Mouse (Mus musculus) MEL (cell line): Measurements from ENCODE around the gene Gramd1b.

Experiments used
- GATA1 ChIP-seq: IDR thresholded peaks from 2 replicates; pipeline ENCODE4 v1.6.1; 2011; ENCODE audit warnings: low read depth, low read length, improper control_type of control experiment
- JUND ChIP-seq: IDR thresholded peaks from 2 replicates; pipeline ENCODE4 v1.6.1; 2011; ENCODE audit warnings: low read depth, mild to moderate bottlenecking, improper control_type of control experiment, low read length
- POLR2A ChIP-seq, 2 experiments: IDR thresholded peaks; 2 replicates each; pipeline ENCODE4 v1.6.1; 2011 to 2012; ENCODE audit warnings: low read length in 2 of 2, mild to moderate bottlenecking in 2 of 2, control low read depth in 1 of 2, improper control_type of control experiment in 1 of 2, low read depth in 1 of 2, moderate library complexity in 1 of 2; ENCODE audit not compliant: control insufficient read depth in 1 of 2, insufficient read depth in 1 of 2, poor library complexity in 1 of 2
- POLR2AphosphoS5 ChIP-seq: IDR thresholded peaks from 2 replicates; pipeline ENCODE4 v1.6.1; 2012; ENCODE audit warnings: low read depth, borderline replicate concordance, mild to moderate bottlenecking, inconsistent platforms, low read length, moderate library complexity, mixed read lengths
- SIN3A ChIP-seq: IDR thresholded peaks from 2 replicates; pipeline ENCODE4 v1.6.1; 2012; ENCODE audit warnings: low read length, improper control_type of control experiment, inconsistent platforms

DNA sequence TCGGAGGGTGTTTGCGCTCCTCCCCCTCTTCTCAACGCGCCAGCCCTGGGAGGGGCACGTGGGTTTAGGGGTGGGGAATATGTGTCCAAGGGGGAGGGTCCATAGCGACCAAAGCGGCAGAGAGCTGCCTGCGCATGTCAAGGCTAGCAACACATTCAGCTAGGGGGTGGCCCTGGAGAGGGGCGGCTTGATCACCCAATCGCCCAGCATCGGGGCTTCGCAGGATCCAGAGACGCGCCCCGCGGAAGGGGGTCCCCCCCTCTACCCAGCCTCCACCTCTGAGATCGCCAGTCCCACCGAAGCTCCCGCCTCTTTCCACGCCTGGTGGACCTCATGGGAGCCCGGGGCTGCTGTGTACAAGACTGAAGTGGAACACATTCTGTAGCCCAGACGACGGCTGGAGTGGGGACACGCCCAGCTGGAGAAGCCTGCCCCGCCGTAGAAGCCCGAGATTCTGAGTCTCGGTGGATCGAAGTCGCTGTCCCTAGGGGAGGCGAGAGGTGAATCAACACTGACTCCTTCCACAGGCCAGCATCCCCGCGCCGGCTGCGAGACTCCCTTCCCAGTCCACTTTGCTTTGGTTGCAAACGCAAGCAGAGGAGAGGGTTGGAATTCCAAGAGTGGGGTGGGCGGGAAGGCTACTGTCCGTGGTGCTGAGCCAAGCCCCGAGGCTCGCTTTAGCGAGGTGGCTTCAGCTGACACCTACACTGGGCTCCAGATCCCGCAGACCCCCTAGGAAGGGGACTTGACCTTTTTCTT lies 261.9 kb downstream of the Gramd1b start, which contains the start of gene Scn3b:
- TF ChIP-seq POLR2AphosphoS5 (no peak), GATA1 (no peak), POLR2A (IDR thresholded peaks at IDR 0.05; ENCODE audit: control insufficient read depth in 1 of 2, insufficient read depth in 1 of 2, low read depth in 1 of 2, low read length in 2 of 2, poor library complexity in 1 of 2) (no peak), JUND (no peak), SIN3A (no peak)
